Mouse (Mus musculus) MEL (cell line): Measurements from ENCODE around the gene Olfr1475. TPM values are rescaled to one million over a fixed set of nuclear protein-coding genes. Genes with fewer than 3 reads are reported as not detected.
"Not testable (repeated sequence)": the region's sequence is repeated elsewhere in the genome, so short reads cannot be mapped to it uniquely, and the experiment has no call there.

ENCODE experiments used
- DNase-seq: peaks from one replicate; pipeline ENCODE4 v3.0.0; 2011; ENCODE audit warnings: low read depth, low spot score
- H3K27ac ChIP-seq: 2 replicates; pipeline ENCODE4 v1.5.1; 2012; ENCODE audit warnings: low read depth, mild to moderate bottlenecking, control low read depth, low read length, moderate library complexity; ENCODE audit not compliant: control insufficient read depth
- H3K27me3 ChIP-seq, 2 experiments: fragments of 150-350 bp in 1 of 2; sonication (generic) in 1 of 2; 2 replicates each; pipeline ENCODE4 v1.6.1; 2012; ENCODE audit warnings: low read length in 2 of 2, mild to moderate bottlenecking in 2 of 2, improper control_type of control experiment in 1 of 2, moderate library complexity in 1 of 2; ENCODE audit not compliant: insufficient read depth in 2 of 2, control insufficient read depth in 1 of 2
- H3K36me3 ChIP-seq, 2 experiments: 2 replicates each; pipeline ENCODE4 v1.6.1; 2012 to 2014; ENCODE audit warnings: low read length in 2 of 2, improper control_type of control experiment in 1 of 2, inconsistent platforms in 1 of 2, mild to moderate bottlenecking in 1 of 2; ENCODE audit not compliant: insufficient read depth in 2 of 2, control insufficient read depth in 1 of 2
- H3K4me1 ChIP-seq, 2 experiments: fragments of 150-350 bp in 1 of 2; sonication (generic) in 1 of 2; 2 replicates each; pipeline ENCODE4 v1.6.1; 2012; ENCODE audit warnings: low read length in 2 of 2, improper control_type of control experiment in 1 of 2, mild to moderate bottlenecking in 1 of 2; ENCODE audit not compliant: insufficient read depth in 2 of 2, control insufficient read depth in 1 of 2
- H3K4me3 ChIP-seq, 2 experiments: fragments of 150-350 bp in 1 of 2; sonication (generic) in 1 of 2; 2 replicates each; pipeline ENCODE4 v1.5.1; 2012; ENCODE audit warnings: low read depth in 2 of 2, low read length in 2 of 2, mild to moderate bottlenecking in 2 of 2, moderate library complexity in 2 of 2, control low read depth in 1 of 2, improper control_type of control experiment in 1 of 2; ENCODE audit not compliant: control insufficient read depth in 1 of 2, insufficient read depth in 1 of 2
- H3K79me2 ChIP-seq: 2 replicates; pipeline ENCODE4 v1.6.1; 2012; ENCODE audit warnings: mild to moderate bottlenecking, low read length, moderate library complexity; ENCODE audit not compliant: control insufficient read depth, poor library complexity, insufficient read depth
- H3K9ac ChIP-seq: 2 replicates; pipeline ENCODE4 v1.6.1; 2012; ENCODE audit warnings: low read depth, mild to moderate bottlenecking, control low read depth, low read length, moderate library complexity; ENCODE audit not compliant: control insufficient read depth, poor library complexity, severe bottlenecking
- H3K9me3 ChIP-seq: fragments of 150-350 bp; sonication (generic); replicated peaks from 2 replicates; pipeline ENCODE4 v1.6.1; 2012; ENCODE audit warnings: mild to moderate bottlenecking, low read length, improper control_type of control experiment, moderate library complexity; ENCODE audit not compliant: insufficient read depth
- BHLHE40 ChIP-seq: IDR thresholded peaks from 2 replicates; pipeline ENCODE4 v1.6.1; 2012; ENCODE audit warnings: low read depth, mild to moderate bottlenecking, inconsistent platforms, low read length, improper control_type of control experiment, borderline replicate concordance
- CHD1 ChIP-seq: IDR thresholded peaks from 2 replicates; pipeline ENCODE4 v1.6.1; 2012; ENCODE audit warnings: low read depth, mild to moderate bottlenecking, inconsistent platforms, low read length, improper control_type of control experiment
- EP300 ChIP-seq, 2 experiments: IDR thresholded peaks; 2 replicates each; pipeline ENCODE4 v1.6.1; 2011; ENCODE audit warnings: improper control_type of control experiment in 2 of 2, low read length in 2 of 2, low read depth in 1 of 2, mild to moderate bottlenecking in 1 of 2
- ETS1 ChIP-seq: IDR thresholded peaks from 2 replicates; pipeline ENCODE4 v1.6.1; 2012; ENCODE audit warnings: low read depth, mild to moderate bottlenecking, inconsistent platforms, low read length, improper control_type of control experiment, moderate library complexity
- GABPA ChIP-seq: IDR thresholded peaks from 2 replicates; pipeline ENCODE4 v1.6.1; 2012; ENCODE audit warnings: low read depth, mild to moderate bottlenecking, inconsistent platforms, low read length, improper control_type of control experiment, moderate library complexity
- GATA1 ChIP-seq: IDR thresholded peaks from 2 replicates; pipeline ENCODE4 v1.6.1; 2011; ENCODE audit warnings: low read depth, low read length, improper control_type of control experiment
- JUND ChIP-seq: IDR thresholded peaks from 2 replicates; pipeline ENCODE4 v1.6.1; 2011; ENCODE audit warnings: low read depth, mild to moderate bottlenecking, improper control_type of control experiment, low read length
- MAX ChIP-seq: IDR thresholded peaks from 2 replicates; pipeline ENCODE4 v1.6.1; 2011; ENCODE audit warnings: low read length, improper control_type of control experiment
- MXI1 ChIP-seq: IDR thresholded peaks from 2 replicates; pipeline ENCODE4 v1.6.1; 2011; ENCODE audit warnings: mild to moderate bottlenecking, low read depth, low read length, improper control_type of control experiment
- MYC ChIP-seq: IDR thresholded peaks from 2 replicates; pipeline ENCODE4 v1.6.1; 2011; ENCODE audit warnings: low read depth, mild to moderate bottlenecking, low read length, improper control_type of control experiment, moderate library complexity
- NELFE ChIP-seq: IDR thresholded peaks from 2 replicates; pipeline ENCODE4 v1.6.1; 2011; ENCODE audit warnings: low read depth, low read length, improper control_type of control experiment
- POLR2A ChIP-seq, 2 experiments: IDR thresholded peaks; 2 replicates each; pipeline ENCODE4 v1.6.1; 2011 to 2012; ENCODE audit warnings: low read length in 2 of 2, mild to moderate bottlenecking in 2 of 2, control low read depth in 1 of 2, improper control_type of control experiment in 1 of 2, low read depth in 1 of 2, moderate library complexity in 1 of 2; ENCODE audit not compliant: control insufficient read depth in 1 of 2, insufficient read depth in 1 of 2, poor library complexity in 1 of 2
- RCOR1 ChIP-seq: IDR thresholded peaks from 2 replicates; pipeline ENCODE4 v1.6.1; 2012; ENCODE audit warnings: low read depth, mild to moderate bottlenecking, inconsistent platforms, low read length, improper control_type of control experiment
- TBP ChIP-seq: IDR thresholded peaks from 2 replicates; pipeline ENCODE4 v1.8.0; 2011; ENCODE audit warnings: low read depth, low read length, improper control_type of control experiment
- UBTF ChIP-seq: IDR thresholded peaks from 2 replicates; pipeline ENCODE4 v1.6.1; 2012; ENCODE audit warnings: low read depth, mild to moderate bottlenecking, inconsistent platforms, low read length, improper control_type of control experiment, moderate library complexity, borderline replicate concordance; ENCODE audit not compliant: insufficient read depth
- USF1 ChIP-seq: IDR thresholded peaks from 2 replicates; pipeline ENCODE4 v1.6.1; 2014; ENCODE audit warnings: low read depth, mild to moderate bottlenecking, inconsistent platforms, low read length, improper control_type of control experiment, moderate library complexity
- USF2 ChIP-seq, 2 experiments: IDR thresholded peaks; 2 replicates each; pipeline ENCODE4 v1.6.1; 2011 to 2012; ENCODE audit warnings: improper control_type of control experiment in 2 of 2, low read length in 2 of 2, borderline replicate concordance in 1 of 2, inconsistent platforms in 1 of 2, low read depth in 1 of 2, mild to moderate bottlenecking in 1 of 2; ENCODE audit not compliant: insufficient read depth in 1 of 2
- ZMIZ1 ChIP-seq: IDR thresholded peaks from 2 replicates; pipeline ENCODE4 v1.6.1; 2012; ENCODE audit warnings: low read depth, mild to moderate bottlenecking, inconsistent platforms, low read length, improper control_type of control experiment, moderate library complexity
- ZNF384 ChIP-seq: IDR thresholded peaks from 2 replicates; pipeline ENCODE4 v1.6.1; 2012; ENCODE audit warnings: low read depth, mild to moderate bottlenecking, inconsistent platforms, low read length, improper control_type of control experiment
- polyA plus RNA-seq, 2 experiments: library from polyadenylated mRNA; stranded (reverse) in 1 of 2; unstranded in 1 of 2; fragments of >175 nt in 1 of 2; fragments of >200 nt in 1 of 2; gene quantifications; 2 replicates each; pipeline versions ENCODE4 v1.2.1 to v1.2.4; 2012; ENCODE audit warnings: low replicate concordance in 2 of 2, low read depth in 1 of 2; ENCODE audit not compliant: insufficient read length in 2 of 2, insufficient read depth in 1 of 2, missing spikeins in 1 of 2
- total RNA-seq: library from RNA; depleted of rRNA; stranded (reverse); fragments of 300-350 nt; gene quantifications from 2 replicates; pipeline ENCODE4 v1.2.3, GENCODE M21; 2012; rRNA removed

The Olfr1475 gene
- not detected in 2 replicates for total RNA-seq
- not detected for polyA plus RNA-seq

DNA sequence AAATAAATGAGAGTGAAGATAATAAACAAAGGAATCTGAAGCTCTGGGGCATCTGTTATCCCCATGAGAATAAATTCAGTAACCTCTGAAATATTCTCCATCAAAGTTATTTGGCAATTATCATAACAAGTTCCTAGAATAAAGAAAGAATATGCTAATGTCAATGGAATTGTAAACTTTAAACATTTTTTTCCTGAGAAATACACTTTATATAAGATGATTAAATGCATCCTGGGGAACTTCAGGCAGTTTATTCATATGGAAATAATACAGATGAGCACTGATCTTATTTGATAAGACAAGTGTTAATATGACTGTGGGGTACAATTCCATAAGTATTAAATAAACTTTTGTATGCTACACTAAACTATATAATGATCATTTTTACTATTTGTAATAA is at the start of gene Olfr1475:
Gene Olfr1475 (minus strand): TSS at position 101 of the 400 bp plus-strand sequence.
- DNase-seq, result no peak
- Histone ChIP-seq H3K79me2 (no peaks in the 10 kb centered on the region), H3K9me3 (no peaks in the 10 kb centered on the region), H3K27ac (no peak within 1 kb of the TSS), H3K36me3 (no peaks in the 10 kb centered on the region), H3K9ac (no peak within 1 kb of the TSS), H3K4me3 (no peak within 1 kb of the TSS), H3K27me3 (no peaks in the 10 kb centered on the region), H3K4me1 (no peaks in the 10 kb centered on the region)
- no peak for TF ChIP-seq NELFE
- TF ChIP-seq ZNF384, result no peak
- TF ChIP-seq POLR2A (IDR thresholded peaks at IDR 0.05; ENCODE audit: control insufficient read depth in 1 of 2, insufficient read depth in 1 of 2, low read depth in 1 of 2, low read length in 2 of 2, poor library complexity in 1 of 2), result no peak
- no peak for TF ChIP-seq GATA1
- no peak for TF ChIP-seq EP300 (IDR thresholded peaks at IDR 0.05; ENCODE audit: low read depth in 1 of 2, low read length in 2 of 2)
- TF ChIP-seq MAX, result no peak

DNA sequence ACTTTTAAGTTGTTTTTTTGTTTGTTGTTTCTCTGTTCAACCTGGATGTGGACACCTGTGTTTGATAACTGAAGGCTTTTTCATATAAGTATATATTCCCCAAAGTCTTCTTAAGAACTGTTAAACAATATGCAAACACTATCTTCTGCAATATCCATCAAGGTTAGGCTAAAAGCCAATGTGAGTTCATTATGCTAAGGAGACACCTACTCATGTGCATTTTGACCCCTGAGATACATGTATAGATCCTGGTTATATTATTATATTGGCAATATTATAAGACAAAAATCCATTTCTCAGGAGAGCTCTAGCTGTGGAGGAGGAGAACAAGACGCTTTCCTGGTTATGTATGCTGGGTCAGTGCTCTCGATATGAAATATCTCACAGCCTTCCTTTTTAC is 47.6 kb upstream of the Olfr1475 start, which contains the start of gene Olfr1480:
Gene Olfr1480 (plus strand): TSS at position 301 of the 400 bp plus-strand sequence.
- Histone ChIP-seq H3K9ac (no peak within 1 kb of the TSS), H3K36me3 (no peaks in the 10 kb centered on the region), H3K27me3 (no peaks in the 10 kb centered on the region), H3K79me2 (no peaks in the 10 kb centered on the region), H3K27ac (no peak within 1 kb of the TSS), H3K9me3 (no peaks in the 10 kb centered on the region), H3K4me3 (no peak within 1 kb of the TSS), H3K4me1 (no peaks in the 10 kb centered on the region)
- TF ChIP-seq USF2 (IDR thresholded peaks at IDR 0.05; ENCODE audit: borderline replicate concordance in 1 of 2, insufficient read depth in 1 of 2, low read depth in 1 of 2, low read length in 2 of 2) (no peak), USF1 (no peak), NELFE (no peak), TBP (no peak), ZNF384 (no peak)
- no peak for DNase-seq

GRCm38 (mm10) chr19:13500246-13500645 is 20.2 kb upstream of the Olfr1475 start, which contains the start of gene Olfr1477:
Gene Olfr1477, plus strand, starts transcription at chr19:13500546.
- Histone ChIP-seq H3K4me3 (no peak within 1 kb of the TSS), H3K9me3 (no peaks in the 10 kb centered on the region), H3K9ac (no peak within 1 kb of the TSS), H3K27ac (no peak within 1 kb of the TSS), H3K36me3 (no peaks in the 10 kb centered on the region), H3K27me3 (no peaks in the 10 kb centered on the region), H3K79me2 (no peaks in the 10 kb centered on the region), H3K4me1 (no peaks in the 10 kb centered on the region)
- no peak for DNase-seq
- TF ChIP-seq ZNF384 (no peak), USF1 (no peak), MXI1 (no peak), ZMIZ1 (no peak), CHD1 (no peak), RCOR1 (no peak), MAX (no peak), UBTF (no peak), GABPA (no peak), BHLHE40 (no peak), NELFE (no peak), USF2 (IDR thresholded peaks at IDR 0.05; ENCODE audit: borderline replicate concordance in 1 of 2, insufficient read depth in 1 of 2, low read depth in 1 of 2, low read length in 2 of 2) (no peak), ETS1 (no peak), JUND (no peak), MYC (no peak)

DNA sequence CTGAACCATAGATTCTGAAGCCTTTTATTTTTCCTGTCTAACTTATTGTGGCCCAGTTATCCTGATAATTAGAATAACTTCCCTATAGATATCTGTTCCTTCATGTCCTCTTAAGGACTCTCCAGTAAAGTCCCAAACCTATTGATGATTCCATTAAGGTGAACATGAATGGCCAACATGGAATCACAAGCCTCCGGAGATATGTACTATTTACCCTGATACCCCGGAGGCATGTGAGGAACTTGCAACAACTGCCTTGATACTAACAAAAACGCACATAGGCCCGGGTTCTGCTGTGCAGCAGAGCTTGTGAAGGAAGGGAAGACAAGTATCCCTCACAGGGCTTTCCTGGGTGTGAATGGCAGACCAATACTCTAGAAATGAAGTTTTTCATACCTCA is 10.7 kb downstream of the Olfr1475 start, which contains the start of gene Olfr1474:
Gene Olfr1474 (plus strand): TSS at position 301 of the 400 bp plus-strand sequence.
- H3K9me3 ChIP-seq, H3K9ac ChIP-seq, DNase-seq, H3K4me3 ChIP-seq, H3K27me3 ChIP-seq, H3K27ac ChIP-seq, H3K36me3 ChIP-seq, H3K79me2 ChIP-seq, H3K4me1 ChIP-seq: not testable (repeated sequence)
